9 mouse cellular contexts compared by ENCODE assay signal in the genomic region with DNA sequence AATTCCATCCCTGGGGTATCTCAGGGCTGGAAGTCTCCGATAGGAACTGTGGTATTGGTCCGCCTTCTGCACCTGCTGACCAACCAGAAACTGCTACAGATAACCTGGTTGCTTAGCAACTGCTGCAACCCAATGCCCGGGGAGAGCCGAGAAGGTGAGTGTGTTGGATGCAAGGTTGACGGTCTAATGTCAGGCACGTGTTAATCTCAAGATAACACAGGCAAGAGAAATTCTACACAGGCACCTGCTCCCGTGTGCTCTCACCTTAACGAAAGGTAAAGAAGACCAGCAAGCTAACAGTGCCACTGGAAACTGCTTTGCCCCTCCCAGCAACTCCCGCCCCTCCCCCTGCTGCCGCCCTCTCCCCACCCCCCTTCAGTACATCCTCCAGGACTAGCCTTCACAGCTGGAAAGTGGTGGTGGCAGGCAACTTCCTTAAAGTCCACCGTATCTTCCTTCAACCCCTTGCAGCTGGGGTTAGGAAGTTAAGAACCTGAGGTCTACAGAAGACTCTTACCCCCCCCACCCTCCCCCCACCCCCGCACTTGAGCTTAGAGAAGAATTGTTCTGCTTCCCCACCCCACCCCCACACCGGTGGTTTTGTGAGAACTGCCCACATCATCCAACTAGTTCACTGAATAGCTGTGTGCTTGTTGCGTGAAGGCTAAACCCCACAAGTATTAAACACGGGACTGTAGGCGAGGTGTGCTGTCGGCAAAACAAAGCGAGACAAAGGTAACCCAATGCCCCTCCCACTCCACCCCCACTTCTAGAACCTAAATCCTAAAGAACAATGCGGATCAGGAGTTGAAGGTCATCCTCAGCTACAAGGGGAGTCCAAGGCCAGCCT. TPM values are rescaled to one million over a fixed set of nuclear protein-coding genes. Genes with fewer than 3 reads are reported as not detected.
DNase-seq lines count a peak whose midpoint lies in the region; ATAC-seq lines count a peak whose summit lies in the region.
"Had no signal": no experiment of that assay in that cellular context is flagged by ENCODE, and none has a peak within 500 bp of the region (broad histone marks: within the 10 kb centered on the region; RNA-seq: fewer than 3 reads in every experiment).

No protein-coding gene starts in this region.

- no peak overlapping the region for H3K4me3 ChIP-seq in neural tube, embryonic 12.5 days
- no peak overlapping the region for H3K4me3 ChIP-seq in intestine, embryonic 15.5 days (replicated peaks)
- H3K4me3 ChIP-seq in neural tube, embryonic 13.5 days: peak overlapping the region; percentile 15
- H3K4me3 ChIP-seq: embryonic facial prominence, embryonic 15.5 days had no signal

- no peaks in the 10 kb centered on the region for H3K27me3 ChIP-seq in neural tube, embryonic 12.5 days (replicated peaks)
- H3K27me3 ChIP-seq in intestine, embryonic 15.5 days (replicated peaks): no peaks in the 10 kb centered on the region
- H3K27me3 ChIP-seq in neural tube, embryonic 13.5 days: no peaks in the 10 kb centered on the region
- H3K27me3 ChIP-seq: embryonic facial prominence, embryonic 15.5 days had no signal

- WGBS in neural tube, embryonic 12.5 days: 24% methylated on average over 19 of the region's 19 CpGs
- 20% methylated on average over 19 of the region's 19 CpGs for WGBS in intestine, embryonic 15.5 days
- 20% methylated on average over 19 of the region's 19 CpGs for WGBS in neural tube, embryonic 13.5 days

- DNase-seq in neural tube, embryonic 10.5 days (ENCODE audit: extremely low spot score, low spot score): no peak
- peak; percentile 52 for DNase-seq in embryo, embryonic 11 days
- no peak for DNase-seq in urinary bladder, postnatal 36 days (ENCODE audit: low spot score in 2 of 2)
- no peak for DNase-seq in gastrocnemius, postnatal 25 days
- no peak for DNase-seq in layer of hippocampus, adult 9-11 months

- H3K4me1 ChIP-seq in neural tube, embryonic 12.5 days: peaks cover 10% of the 10 kb centered on the region
- H3K4me1 ChIP-seq in intestine, embryonic 15.5 days (replicated peaks): 0 out of 2 replicates have a peak, but pooled peaks cover 5% of the 10 kb centered on the region
- peaks cover 30% of the 10 kb centered on the region for H3K4me1 ChIP-seq in neural tube, embryonic 13.5 days (replicated peaks)

- peak overlapping the region; percentile 41 for H3K4me2 ChIP-seq in neural tube, embryonic 12.5 days (replicated peaks)
- 0 out of 2 replicates have a peak overlapping the region, but pooled peaks have one; percentile 35 for H3K4me2 ChIP-seq in intestine, embryonic 15.5 days (replicated peaks)
- peak overlapping the region; percentile 45 for H3K4me2 ChIP-seq in neural tube, embryonic 13.5 days
- H3K4me2 ChIP-seq: embryonic facial prominence, embryonic 15.5 days had no signal

- no peak for ATAC-seq in neural tube, embryonic 12.5 days (ENCODE audit: low FRiP score, low read depth)
- peak; percentile 85 for ATAC-seq in intestine, embryonic 15.5 days
- peak; percentile 64 for ATAC-seq in neural tube, embryonic 13.5 days (ENCODE audit: low read depth)

- no peaks in the 10 kb centered on the region for H3K9me3 ChIP-seq in neural tube, embryonic 12.5 days
- H3K9me3 ChIP-seq in intestine, embryonic 15.5 days: no peaks in the 10 kb centered on the region
- H3K9me3 ChIP-seq in neural tube, embryonic 13.5 days: no peaks in the 10 kb centered on the region
- H3K9me3 ChIP-seq: embryonic facial prominence, embryonic 15.5 days had no signal

- no peak overlapping the region for H3K9ac ChIP-seq in neural tube, embryonic 12.5 days
- no peak overlapping the region for H3K9ac ChIP-seq in intestine, embryonic 15.5 days
- H3K9ac ChIP-seq in neural tube, embryonic 13.5 days: no peak overlapping the region
- H3K9ac ChIP-seq: embryonic facial prominence, embryonic 15.5 days had no signal

- no peaks in the 10 kb centered on the region for H3K36me3 ChIP-seq in neural tube, embryonic 12.5 days
- no peaks in the 10 kb centered on the region for H3K36me3 ChIP-seq in intestine, embryonic 15.5 days
- H3K36me3 ChIP-seq in neural tube, embryonic 13.5 days: no peaks in the 10 kb centered on the region
- H3K36me3 ChIP-seq: embryonic facial prominence, embryonic 15.5 days had no signal

- no peak overlapping the region for H3K27ac ChIP-seq in neural tube, embryonic 12.5 days
- no peak overlapping the region for H3K27ac ChIP-seq in intestine, embryonic 15.5 days
- peak overlapping the region; percentile 20; the same call in 1 of the 2 replicates for H3K27ac ChIP-seq in neural tube, embryonic 13.5 days (replicated peaks)
- H3K27ac ChIP-seq: embryonic facial prominence, embryonic 15.5 days had no signal

RNA-seq across cellular contexts. Expression of gene Tbc1d7, which starts 44.1 kb away (rescaled TPM):
- 73.0 and 73.7 TPM in 2 replicates for polyA plus RNA-seq in neural tube, embryonic 12.5 days (2016; fragmentation: Nextera tagmentation; extraction: Ambion mirVana)
- 33.4 and 34.2 TPM in 2 replicates for polyA plus RNA-seq in intestine, embryonic 15.5 days (2015; fragmentation: Nextera tagmentation; extraction: Ambion mirVana)
- 83.0 and 85.8 TPM in 2 replicates for polyA plus RNA-seq in neural tube, embryonic 13.5 days (2015; fragmentation: Nextera tagmentation; extraction: Ambion mirVana)
- total RNA-seq in gastrocnemius, postnatal 25 days (2021): 10 to 100 TPM; 21.2 to 25.8 TPM
